Mouse (Mus musculus) brown adipose tissue, adult 24 weeks (tissue): Measurements from ENCODE around the gene Pou2f3. TPM values are rescaled to one million over a fixed set of nuclear protein-coding genes. Genes with fewer than 3 reads are reported as not detected.
A peak's percentile ranks its signal among the peaks of the same experiment; 100 is the strongest.

Experiments
- H3K27ac ChIP-seq: fragments of 200-500 bp; replicated peaks from 2 replicates; pipeline ENCODE4 v1.5.1; 2012; ENCODE audit warnings: low read depth, mild to moderate bottlenecking, low read length
- H3K4me1 ChIP-seq: fragments of 200-500 bp; 2 replicates; pipeline ENCODE4 v1.6.1; 2012; ENCODE audit warnings: low read length, mixed read lengths; ENCODE audit not compliant: control insufficient read depth, insufficient read depth, insufficient read length
- H3K4me3 ChIP-seq: fragments of 200-500 bp; 2 replicates; pipeline ENCODE4 v1.5.1; 2012; ENCODE audit warnings: low read depth, mild to moderate bottlenecking, low read length, moderate library complexity; ENCODE audit not compliant: insufficient read depth
- polyA plus RNA-seq: library from polyadenylated mRNA; stranded (reverse); fragments of >200 nt; gene quantifications from 2 replicates; pipeline ENCODE4 v1.2.4, GENCODE M21; 2012; ENCODE audit not compliant: missing spikeins, insufficient read depth, insufficient read length

The Pou2f3 gene
- polyA plus RNA-seq, 1 experiment, result not detected

DNA sequence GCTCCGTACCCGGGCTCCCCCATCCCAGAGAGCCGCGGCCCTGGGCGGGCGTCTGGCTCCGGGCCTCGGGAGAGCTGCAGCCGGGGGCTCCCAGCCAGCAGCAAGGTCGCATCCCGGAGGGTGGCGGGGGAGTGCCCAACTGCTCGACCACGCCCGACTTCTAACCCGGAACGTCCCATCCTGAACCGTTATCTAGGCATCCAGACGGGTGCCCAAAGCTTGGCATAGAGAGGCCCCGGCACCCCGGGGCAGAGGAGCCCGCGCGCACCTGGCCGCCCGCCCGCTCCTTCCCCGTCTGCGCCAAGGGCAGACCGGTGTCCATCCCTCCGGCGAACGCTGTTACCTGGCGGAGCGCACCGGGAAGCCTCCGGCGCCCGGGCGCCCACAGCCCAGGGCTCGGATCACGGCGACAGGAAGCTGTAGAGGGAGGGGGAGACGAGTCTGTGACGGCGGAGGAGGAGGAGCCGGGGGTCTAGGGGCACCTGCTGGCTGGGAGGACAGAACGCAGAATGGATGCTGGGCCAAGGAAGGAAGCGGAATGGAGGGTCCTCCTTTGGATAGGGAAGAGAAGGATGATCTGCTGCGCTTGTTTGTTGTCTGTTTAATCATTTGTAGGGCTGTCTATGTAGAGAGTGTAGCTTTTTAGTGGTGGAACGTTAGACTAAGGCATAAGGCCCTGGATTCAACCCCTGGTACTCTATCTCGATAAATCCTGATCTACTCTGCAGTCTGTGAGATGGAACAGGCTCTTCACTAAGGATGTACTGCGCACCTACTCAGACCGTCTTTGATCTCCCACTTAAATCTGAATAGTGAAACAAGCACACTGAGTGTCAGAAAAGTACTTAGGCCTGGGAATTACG lies 93.8 kb downstream of the Pou2f3 start, which contains the start of gene Tmem136:
Gene Tmem136 (minus strand): TSS at position 437 of the 863 bp plus-strand sequence.
- H3K4me1 ChIP-seq, result peaks cover 4% of the 10 kb centered on the region; the same call in 1 of the 2 replicates
- peak within 1 kb of the TSS; percentile 57 for H3K27ac ChIP-seq
- H3K4me3 ChIP-seq, result peak within 1 kb of the TSS; percentile 68

DNA sequence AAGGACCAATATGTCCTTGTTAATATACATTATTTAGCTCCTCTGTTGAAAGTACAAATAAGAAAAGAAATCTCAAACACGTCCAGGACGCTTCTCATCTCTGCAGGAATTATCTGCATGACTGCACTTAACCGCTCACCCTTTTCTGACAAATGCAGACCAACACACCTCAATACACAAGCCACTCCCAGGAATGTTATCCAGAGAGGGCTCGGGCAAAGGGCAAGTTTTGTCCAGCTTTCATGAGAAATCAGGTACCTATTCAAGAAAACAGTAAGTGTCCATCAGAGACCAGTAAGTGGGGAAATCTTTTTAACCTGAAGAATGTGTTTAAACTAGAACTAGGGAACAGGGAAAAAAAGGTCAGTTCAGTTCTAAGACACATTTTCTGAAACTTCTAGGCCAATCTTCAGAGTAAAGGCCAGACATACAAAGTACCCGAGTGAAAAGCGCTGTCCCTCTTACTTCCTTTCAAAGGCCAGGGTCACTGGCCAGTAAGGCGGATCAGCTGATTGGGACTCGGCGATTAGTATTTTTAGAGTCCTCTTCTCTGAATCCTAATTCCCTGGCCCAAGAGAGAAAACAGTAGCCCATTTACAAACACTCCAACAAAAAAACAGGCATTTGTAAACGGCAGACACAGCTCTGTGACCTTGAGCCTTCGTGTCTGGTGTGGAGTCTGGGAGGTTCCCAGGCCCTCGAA lies 94.6 kb downstream of the Pou2f3 start:
- peak overlapping the region; percentile 68 for H3K4me3 ChIP-seq
- peak overlapping the region; percentile 57 for H3K27ac ChIP-seq
- peaks cover 6% of the 10 kb centered on the region for H3K4me1 ChIP-seq

DNA sequence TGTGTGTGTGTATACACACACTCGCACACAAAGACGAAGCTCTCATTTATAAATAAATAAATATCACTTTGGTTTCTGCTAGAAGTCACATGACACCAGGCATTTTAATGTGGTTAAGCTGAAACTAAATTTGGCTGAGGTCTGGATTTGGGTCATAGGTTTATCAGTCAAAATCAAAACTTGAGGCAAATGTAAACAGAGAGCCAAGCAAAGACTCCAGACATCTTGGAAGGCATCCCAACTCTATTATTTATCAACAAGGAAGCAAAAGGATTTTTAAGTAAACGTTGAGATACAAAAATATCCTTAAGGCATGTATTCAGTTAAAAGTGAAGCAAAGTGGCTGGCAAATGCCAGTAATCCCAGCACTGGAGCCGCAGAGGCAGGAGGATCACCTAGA lies 95.3 kb downstream of the Pou2f3 start:
- Histone ChIP-seq H3K4me1 (peaks cover 14% of the 10 kb centered on the region), H3K27ac (peak overlapping the region; percentile 84), H3K4me3 (no peak overlapping the region)

DNA sequence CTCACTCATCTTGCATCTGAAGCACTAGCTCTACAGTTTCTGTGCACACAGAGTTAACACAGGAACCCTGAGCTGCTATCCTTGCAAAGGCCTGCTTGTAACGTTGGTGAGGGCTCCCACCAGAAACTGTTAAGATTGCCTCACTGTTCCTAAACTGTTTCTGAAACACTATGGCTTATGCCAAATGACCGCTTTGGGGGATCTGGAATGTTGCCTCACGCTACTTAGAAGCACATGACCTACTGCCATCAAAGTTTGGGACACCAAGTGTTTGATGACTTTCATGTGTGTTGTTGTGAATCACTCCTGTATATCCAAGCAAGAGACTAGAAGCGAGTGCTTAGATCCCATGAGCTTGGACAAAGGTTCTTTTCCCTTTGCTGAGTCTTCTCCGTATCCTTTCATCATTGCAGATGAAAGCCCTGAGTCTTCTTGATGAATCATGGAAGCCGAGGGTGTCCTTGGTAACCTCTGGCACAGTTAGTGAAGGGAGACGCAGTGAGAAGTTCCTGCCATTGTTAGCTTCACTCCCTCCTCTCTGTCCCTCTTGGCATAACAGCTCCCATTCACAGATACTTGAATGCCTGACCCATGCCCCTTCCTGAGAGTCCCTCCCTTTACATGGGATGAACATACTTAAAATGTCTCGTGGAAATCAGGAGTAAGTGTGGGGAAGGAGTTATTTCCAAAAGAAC lies 99.7 kb downstream of the Pou2f3 start:
- peak overlapping the region; percentile 91 for H3K27ac ChIP-seq
- H3K4me1 ChIP-seq, result peaks cover 17% of the 10 kb centered on the region

DNA sequence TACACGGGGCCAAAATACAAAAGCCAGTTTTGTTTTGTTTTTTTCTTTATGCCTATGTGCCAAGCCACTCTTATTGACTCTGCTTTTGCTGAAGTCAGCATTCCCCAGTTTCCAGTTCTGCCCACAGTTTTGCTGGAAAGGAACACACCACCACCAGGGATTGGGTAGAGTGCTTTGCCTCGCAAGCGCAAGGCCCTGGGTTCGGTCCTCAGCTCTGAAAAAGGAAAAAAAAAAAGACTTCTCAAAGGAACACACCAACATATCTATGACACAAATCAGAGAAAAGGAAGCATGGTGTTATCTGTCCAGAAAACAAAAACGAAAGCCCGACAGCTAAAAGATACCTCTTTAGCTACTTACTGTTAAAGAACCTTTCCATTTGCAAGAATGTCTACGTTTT lies 101.0 kb downstream of the Pou2f3 start:
- peak overlapping the region; percentile 33 for H3K27ac ChIP-seq
- H3K4me3 ChIP-seq, result no peak overlapping the region
- peaks cover 14% of the 10 kb centered on the region for H3K4me1 ChIP-seq

More for the DNA sequence above, 99.7 kb downstream of the Pou2f3 start:
- no peak overlapping the region for H3K4me3 ChIP-seq

DNA sequence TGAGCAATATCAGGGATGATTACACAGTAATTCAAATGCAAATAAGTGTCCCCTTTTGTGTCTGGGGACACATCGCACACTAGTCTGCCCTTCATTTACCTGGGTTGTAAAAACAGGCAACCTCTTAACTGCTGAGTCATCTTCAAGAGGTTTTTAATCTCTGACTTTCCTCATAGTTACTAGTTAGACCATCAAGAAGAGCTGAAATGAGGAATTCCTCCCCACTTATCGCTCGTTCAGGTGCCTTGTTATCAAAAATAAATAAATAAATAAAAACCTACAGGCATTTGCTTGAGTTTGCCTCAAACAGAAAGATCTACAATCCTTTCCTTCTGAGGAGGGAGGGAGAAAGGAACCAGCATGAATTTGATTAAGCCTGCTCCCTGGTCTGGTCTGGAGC lies 101.4 kb downstream of the Pou2f3 start:
- Histone ChIP-seq H3K4me1 (peaks cover 14% of the 10 kb centered on the region), H3K4me3 (no peak overlapping the region), H3K27ac (peak overlapping the region; percentile 33)

DNA sequence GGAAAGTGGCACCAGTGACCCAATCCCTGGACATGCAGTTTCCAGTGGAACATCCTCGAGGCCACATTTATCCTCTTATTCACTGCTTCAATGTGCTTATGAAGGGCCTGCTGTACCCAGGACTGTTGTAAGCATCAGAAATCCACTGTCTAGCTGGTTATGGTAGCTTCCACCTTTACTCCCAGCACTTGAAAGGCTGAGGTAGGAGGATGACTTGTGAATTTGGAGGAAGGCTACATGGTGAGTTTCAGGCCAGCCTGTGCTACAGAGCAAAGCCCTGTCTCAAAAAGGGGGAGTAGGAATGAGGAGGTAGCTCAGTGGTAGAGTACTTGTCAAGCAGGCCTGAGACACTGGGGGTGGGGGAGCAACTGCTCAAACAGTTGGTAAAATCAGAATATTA lies 102.1 kb downstream of the Pou2f3 start:
- Histone ChIP-seq H3K4me3 (no peak overlapping the region), H3K27ac (peak overlapping the region; percentile 100), H3K4me1 (peaks cover 14% of the 10 kb centered on the region)

DNA sequence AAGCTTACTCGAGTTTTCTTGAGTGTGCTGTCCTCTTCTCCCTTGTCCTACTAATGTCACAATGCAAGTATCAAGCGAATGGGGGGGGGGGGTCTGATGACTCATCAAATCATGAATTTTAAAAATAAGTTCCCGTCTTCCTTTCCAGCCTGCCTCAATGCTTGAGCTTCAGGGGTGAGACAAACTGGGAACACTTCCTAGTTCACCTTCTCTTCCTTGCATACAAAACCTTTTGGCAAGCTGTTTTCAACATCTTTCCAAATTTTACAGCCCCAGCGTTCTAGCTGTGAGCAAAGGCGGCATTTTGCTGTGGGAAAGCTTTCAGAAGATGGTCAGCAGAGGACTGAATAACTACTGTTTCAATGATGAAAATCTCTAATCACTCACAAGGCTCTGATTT lies 102.6 kb downstream of the Pou2f3 start:
- Histone ChIP-seq H3K27ac (peak overlapping the region; percentile 100), H3K4me3 (peak overlapping the region; percentile 92), H3K4me1 (peaks cover 17% of the 10 kb centered on the region)

DNA sequence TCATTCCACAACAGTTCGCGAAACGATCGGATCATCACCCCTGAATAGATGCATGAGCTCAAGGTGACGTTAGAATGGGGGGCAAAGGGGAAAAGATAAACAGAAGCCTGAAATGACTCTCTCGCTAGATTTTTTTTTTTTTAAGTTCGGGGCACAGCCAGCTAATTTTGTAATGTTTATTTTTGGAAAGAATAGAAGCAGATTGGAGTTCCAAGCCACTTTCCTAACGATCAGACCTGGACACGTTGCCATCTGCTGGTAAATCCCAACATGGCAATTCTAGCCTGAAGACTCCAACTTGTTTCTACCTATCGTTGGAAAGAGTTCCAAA lies 103.0 kb downstream of the Pou2f3 start, which contains the start of gene Arhgef12:
Gene Arhgef12 (minus strand): TSS at position 53 of the 331 bp plus-strand sequence.
- peak within 1 kb of the TSS; percentile 100 for H3K27ac ChIP-seq
- peaks cover 17% of the 10 kb centered on the region for H3K4me1 ChIP-seq
- peak within 1 kb of the TSS; percentile 92 for H3K4me3 ChIP-seq

DNA sequence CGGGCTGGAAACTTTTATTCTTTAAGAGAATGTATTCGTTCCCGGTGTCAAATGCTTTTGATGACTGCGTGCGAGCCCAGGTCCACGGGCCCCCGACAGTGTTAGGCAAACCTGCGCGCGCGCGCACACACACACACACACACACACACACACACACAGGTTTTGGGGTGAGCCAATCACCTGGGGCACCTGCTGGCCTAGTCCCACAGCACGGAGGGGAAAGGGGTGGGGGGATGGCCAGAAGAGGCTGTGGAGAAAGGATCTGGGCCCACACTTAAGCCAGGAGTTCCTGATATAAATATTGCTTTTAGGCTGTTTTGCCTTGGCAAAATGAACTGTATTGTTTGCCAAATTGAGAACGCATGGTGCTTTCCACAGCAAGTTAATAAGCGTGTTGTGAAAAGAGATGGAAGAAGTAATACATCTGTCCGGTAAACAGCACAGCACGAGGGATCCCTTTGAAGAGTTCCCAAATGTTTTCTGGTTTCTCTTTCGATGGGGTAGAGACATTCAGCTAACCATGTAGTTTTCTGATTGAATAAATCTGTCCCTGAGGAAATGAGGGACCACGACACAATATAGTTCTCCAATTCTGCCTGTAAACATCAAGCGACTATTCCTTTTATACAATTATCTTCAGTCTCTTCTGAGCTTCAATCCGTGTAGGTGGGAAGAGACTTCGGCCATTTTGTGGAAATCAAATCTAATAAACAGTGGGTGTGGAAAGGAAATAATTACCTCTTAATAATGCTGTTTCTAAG lies 103.6 kb downstream of the Pou2f3 start:
- Histone ChIP-seq H3K4me1 (peaks cover 17% of the 10 kb centered on the region), H3K4me3 (peak overlapping the region; percentile 92), H3K27ac (peak overlapping the region; percentile 100)

DNA sequence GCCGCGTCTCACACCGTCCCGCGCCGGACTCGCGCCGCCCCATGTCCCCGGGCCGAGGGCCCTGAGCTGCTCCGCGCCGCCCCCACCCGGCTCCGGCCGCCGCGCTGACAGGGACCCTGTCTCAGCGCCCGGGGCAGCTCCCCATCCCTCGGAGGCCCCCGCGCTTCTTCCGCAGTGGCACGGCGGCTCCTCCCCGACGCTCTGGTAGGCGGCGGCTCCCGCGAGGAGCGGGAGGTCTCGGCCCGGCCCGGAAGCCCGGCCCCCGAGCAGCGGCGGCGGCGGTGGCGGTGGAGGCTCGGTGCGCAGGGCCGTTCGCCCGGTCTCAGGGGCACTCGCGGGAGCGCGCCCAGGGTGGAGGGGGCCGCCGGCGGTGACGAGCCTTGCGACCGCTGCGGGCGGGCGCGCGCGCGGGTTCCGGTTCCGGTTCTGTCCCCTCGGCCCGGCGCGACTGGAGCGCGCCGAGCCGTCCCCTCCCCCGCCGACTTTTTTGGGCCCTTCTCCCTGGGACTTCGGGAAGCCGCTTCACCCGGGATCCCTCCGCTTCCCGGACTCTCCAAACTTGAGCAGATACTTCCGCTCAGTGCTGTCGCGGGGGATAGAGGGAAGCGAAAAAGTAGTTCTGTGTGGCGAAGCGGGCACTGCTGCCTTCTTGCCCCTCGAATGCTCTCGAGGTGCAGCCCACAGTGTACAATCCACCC lies 104.4 kb downstream of the Pou2f3 start:
- Histone ChIP-seq H3K4me3 (peak overlapping the region; percentile 92), H3K27ac (peak overlapping the region; percentile 100), H3K4me1 (peaks cover 17% of the 10 kb centered on the region)

DNA sequence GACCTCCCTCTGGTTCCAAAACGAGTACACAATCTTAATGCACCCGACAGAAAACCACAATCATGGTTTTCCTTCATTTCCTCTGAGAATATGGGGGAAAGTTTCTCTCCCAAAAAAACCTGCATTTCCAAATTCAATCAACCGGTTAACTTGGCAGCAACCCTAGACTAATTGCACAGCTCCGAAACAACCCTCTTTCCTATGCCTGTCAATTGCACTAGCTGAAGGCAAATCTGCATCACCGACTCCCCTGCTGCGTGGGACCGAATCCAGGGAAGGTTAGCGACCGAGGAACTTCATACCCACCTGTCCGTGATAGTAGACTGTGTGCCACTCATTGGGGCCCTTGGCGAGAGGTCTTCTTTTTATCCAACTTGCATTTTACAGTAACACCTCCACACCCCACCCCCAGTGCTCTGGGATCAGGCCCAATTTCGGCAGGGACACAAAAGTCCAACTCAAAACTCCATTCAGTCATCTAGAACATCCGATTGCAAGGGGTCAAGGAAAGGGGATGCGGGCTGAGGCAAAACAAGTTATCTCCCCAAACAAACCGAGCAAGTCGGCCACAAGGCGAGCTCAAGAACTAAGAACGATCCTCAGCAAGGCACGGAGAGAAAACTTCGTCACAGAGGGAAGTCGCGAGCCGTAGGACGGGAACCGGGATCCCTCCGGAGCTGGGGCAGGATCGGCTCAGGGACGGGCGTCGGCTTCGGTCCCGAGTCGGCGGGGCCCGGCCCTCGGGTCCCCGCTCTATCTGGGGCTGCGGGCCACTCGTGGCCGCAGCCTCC lies 105.1 kb downstream of the Pou2f3 start:
- H3K4me1 ChIP-seq, result peaks cover 12% of the 10 kb centered on the region
- H3K27ac ChIP-seq, result peak overlapping the region; percentile 100
- peak overlapping the region; percentile 92 for H3K4me3 ChIP-seq

DNA sequence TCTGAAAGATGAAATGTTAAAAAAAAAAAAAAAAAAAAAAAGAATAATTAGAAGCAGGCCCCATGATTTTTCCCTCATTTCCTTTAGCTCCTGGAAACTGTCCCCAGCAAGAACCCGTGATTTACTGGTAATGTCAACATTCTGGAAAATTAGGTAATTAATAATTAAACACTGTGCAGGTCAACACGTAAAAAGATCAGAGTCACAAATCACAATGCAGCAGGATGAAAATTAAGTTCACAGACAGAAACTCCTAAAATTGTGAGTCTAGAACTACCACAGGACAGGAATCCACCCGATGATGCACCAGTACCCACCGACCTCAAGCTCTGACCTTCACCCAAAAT lies 105.7 kb downstream of the Pou2f3 start:
- Histone ChIP-seq H3K27ac (peak overlapping the region; percentile 100), H3K4me3 (peak overlapping the region; percentile 92), H3K4me1 (peaks cover 11% of the 10 kb centered on the region)
